Comparison of ENCODE assay signal across 8 mouse cellular contexts in genomic region chr2:3283602-3284472, GRCm38 (mm10). TPM values are rescaled to one million over a fixed set of nuclear protein-coding genes. Genes with fewer than 3 reads are reported as not detected.
DNase-seq lines count a peak whose midpoint lies in the region; ATAC-seq and TF ChIP-seq lines count a peak whose summit lies in the region.

TSS of gene Nmt2 (plus strand) at chr2:3284212.

- H3K4me3 ChIP-seq in hindbrain, embryonic 10.5 days = peak within 1 kb of the TSS; percentile 82
- peak within 1 kb of the TSS; percentile 98 for H3K4me3 ChIP-seq in lung, postnatal 0 days (ENCODE audit: low read depth, low read length)

- peak; percentile 87 for ATAC-seq in frontal cortex, adult (ENCODE audit: low TSS enrichment)
- peak; percentile 97 for ATAC-seq in lung, postnatal 0 days

- H3K9ac ChIP-seq in lung, postnatal 0 days (replicated peaks; ENCODE audit: low read depth) = peak within 1 kb of the TSS; percentile 68

- no peaks in the 10 kb centered on the region for H3K9me3 ChIP-seq in hindbrain, embryonic 10.5 days
- H3K9me3 ChIP-seq in lung, postnatal 0 days (ENCODE audit: low read length) = no peaks in the 10 kb centered on the region

- peak within 1 kb of the TSS; percentile 93 for H3K27ac ChIP-seq in hindbrain, embryonic 10.5 days
- peak within 1 kb of the TSS; percentile 86 for H3K27ac ChIP-seq in lung, postnatal 0 days (ENCODE audit: low read length)

- peaks cover 26% of the 10 kb centered on the region for H3K4me1 ChIP-seq in hindbrain, embryonic 10.5 days (replicated peaks)
- H3K4me1 ChIP-seq in lung, postnatal 0 days (ENCODE audit: insufficient read depth, low read depth, low read length) = peaks cover 6% of the 10 kb centered on the region; the same call in 1 of the 2 replicates

- WGBS in hindbrain, embryonic 10.5 days = under 1% methylated on average over 88 of the region's 88 CpGs
- WGBS in lung, postnatal 0 days = under 1% methylated on average over 75 of the region's 88 CpGs

- no peak for TF ChIP-seq EP300 in lung, postnatal 0 days (IDR thresholded peaks at IDR 0.05)

- peak; percentile 42 for TF ChIP-seq CTCF in lung, postnatal 0 days (IDR thresholded peaks at IDR 0.05)

- H3K4me2 ChIP-seq in lung, postnatal 0 days (replicated peaks; ENCODE audit: low read depth, low read length) = peak within 1 kb of the TSS; percentile 90

- H3K36me3 ChIP-seq in hindbrain, embryonic 10.5 days = no peaks in the 10 kb centered on the region
- no peaks in the 10 kb centered on the region for H3K36me3 ChIP-seq in lung, postnatal 0 days (ENCODE audit: insufficient read depth, low read length)

- no peaks in the 10 kb centered on the region for H3K27me3 ChIP-seq in hindbrain, embryonic 10.5 days (ENCODE audit: insufficient read depth, poor library complexity, severe bottlenecking)
- no peaks in the 10 kb centered on the region for H3K27me3 ChIP-seq in lung, postnatal 0 days (replicated peaks; ENCODE audit: insufficient read depth, low read length)

- DNase-seq in MN1 (ENCODE audit: low spot score) = peak; percentile 98
- DNase-seq in cerebellum, adult 9-10 months = peak; percentile 100
- DNase-seq in hindbrain, embryonic 10.5 days (ENCODE audit: low spot score) = peak; percentile 100
- DNase-seq in layer of hippocampus, adult 9-11 months = peak; percentile 100
- DNase-seq in lung, postnatal 0 days (ENCODE audit: low spot score) = peak; percentile 100
- DNase-seq in ovary, postnatal 14 days (ENCODE audit: low spot score) = peak; percentile 98
- peak; percentile 100 for DNase-seq in thymus, postnatal 14 days

RNA-seq across cellular contexts. Expression of gene Nmt2, which starts in this region (rescaled TPM):
- 57.5 and 65.1 TPM in 2 replicates for polyA plus RNA-seq in hindbrain, embryonic 10.5 days (2016; fragmentation: Nextera tagmentation; extraction: Ambion mirVana)
- polyA plus RNA-seq in lung, postnatal 0 days (2015; fragmentation: Nextera tagmentation; extraction: Ambion mirVana) = 35.0 and 37.0 TPM in 2 replicates

Comparison
In these comparisons a context has a peak if more than half of its experiments do, and no peak if none do; other contexts are left out.
1. Peak in every context shown above with its lines: DNase-seq, ATAC-seq, H3K4me3 ChIP-seq and H3K27ac ChIP-seq.